Mouse (Mus musculus): ENCODE measurements around the gene Olfr710. TPM values are rescaled to one million over a fixed set of nuclear protein-coding genes. Genes with fewer than 3 reads are reported as not detected.
"Not testable (repeated sequence)": the region's sequence is repeated elsewhere in the genome, so short reads cannot be mapped to it uniquely, and the experiment has no call there.

Gene Olfr710
- not detected in 2 replicates for polyA plus RNA-seq (2014; fragmentation: Nextera tagmentation; extraction: Ambion mirVana)

- DNase-seq (ENCODE audit: low spot score) (no peak), ATAC-seq (replicated peaks; ENCODE audit: low FRiP score) (no peak)
- Histone ChIP-seq H3K27me3 (replicated peaks; ENCODE audit: control insufficient read depth, insufficient read depth, low read length) (no peaks in the 10 kb centered on the region), H3K36me3 (ENCODE audit: control insufficient read depth, insufficient read depth, low read length) (no peaks in the 10 kb centered on the region), H3K27ac (ENCODE audit: low read depth, low read length) (no peak within 1 kb of the TSS), H3K4me2 (no peak within 1 kb of the TSS), H3K4me3 (ENCODE audit: low read depth, low read length) (no peak within 1 kb of the TSS), H3K9me3 (ENCODE audit: control insufficient read depth, low read length) (no peaks in the 10 kb centered on the region), H3K9ac (ENCODE audit: low read depth, low read length) (no peak within 1 kb of the TSS), H3K4me1 (replicated peaks; ENCODE audit: control insufficient read depth, insufficient read depth, low read length) (no peaks in the 10 kb centered on the region)
- WGBS: 73% methylated on average over 3 of the region's 3 CpGs
Measured at GRCm38 (mm10) chr7:106948212-106948611, at the start of gene Olfr710. Olfr710 (minus strand) TSS chr7:106948312.

GRCm38 (mm10) chr7:106985236-106985635, 37.1 kb upstream of the Olfr710 start:
- no peak overlapping the region for H3K4me3 ChIP-seq (ENCODE audit: low read depth, low read length)
- no peak overlapping the region for H3K9ac ChIP-seq (ENCODE audit: low read depth, low read length)
- no peaks in the 10 kb centered on the region for H3K36me3 ChIP-seq (ENCODE audit: control insufficient read depth, insufficient read depth, low read length)
- DNase-seq (ENCODE audit: low spot score): no peak
- WGBS: 82% methylated on average over 3 of the region's 3 CpGs
- ATAC-seq (replicated peaks; ENCODE audit: low FRiP score): no peak
- H3K4me1 ChIP-seq (replicated peaks; ENCODE audit: control insufficient read depth, insufficient read depth, low read length): no peaks in the 10 kb centered on the region
- H3K27ac ChIP-seq (ENCODE audit: low read depth, low read length): no peak overlapping the region
- no peaks in the 10 kb centered on the region for H3K9me3 ChIP-seq (ENCODE audit: control insufficient read depth, low read length)
- H3K4me2 ChIP-seq: no peak overlapping the region
- H3K27me3 ChIP-seq (replicated peaks; ENCODE audit: control insufficient read depth, insufficient read depth, low read length): no peaks in the 10 kb centered on the region

GRCm38 (mm10) chr7:106975353-106975752, 27.2 kb upstream of the Olfr710 start, which contains the start of gene Olfr711:
Olfr711 (minus strand) TSS chr7:106975453.
- no peaks in the 10 kb centered on the region for H3K36me3 ChIP-seq (ENCODE audit: control insufficient read depth, insufficient read depth, low read length)
- H3K9ac ChIP-seq (ENCODE audit: low read depth, low read length): no peak within 1 kb of the TSS
- 67% methylated on average over 1 of the region's 1 CpGs for WGBS
- no peaks in the 10 kb centered on the region for H3K4me1 ChIP-seq (replicated peaks; ENCODE audit: control insufficient read depth, insufficient read depth, low read length)
- H3K9me3 ChIP-seq (ENCODE audit: control insufficient read depth, low read length): no peaks in the 10 kb centered on the region
- no peak within 1 kb of the TSS for H3K4me3 ChIP-seq (ENCODE audit: low read depth, low read length)
- DNase-seq (ENCODE audit: low spot score) (no peak), ATAC-seq (replicated peaks; ENCODE audit: low FRiP score) (no peak)
- H3K27ac ChIP-seq (ENCODE audit: low read depth, low read length): no peak within 1 kb of the TSS
- H3K27me3 ChIP-seq (replicated peaks; ENCODE audit: control insufficient read depth, insufficient read depth, low read length): no peaks in the 10 kb centered on the region
- no peak within 1 kb of the TSS for H3K4me2 ChIP-seq

GRCm38 (mm10) chr7:106967503-106967902, 19.4 kb upstream of the Olfr710 start:
- not testable (repeated sequence) for H3K9ac ChIP-seq (ENCODE audit: low read depth, low read length); H3K27ac ChIP-seq (ENCODE audit: low read depth, low read length); H3K36me3 ChIP-seq (ENCODE audit: control insufficient read depth, insufficient read depth, low read length); H3K27me3 ChIP-seq (replicated peaks; ENCODE audit: control insufficient read depth, insufficient read depth, low read length); DNase-seq (ENCODE audit: low spot score); H3K4me1 ChIP-seq (replicated peaks; ENCODE audit: control insufficient read depth, insufficient read depth, low read length); ATAC-seq (replicated peaks; ENCODE audit: low FRiP score); H3K4me2 ChIP-seq; H3K9me3 ChIP-seq (ENCODE audit: control insufficient read depth, low read length); H3K4me3 ChIP-seq (ENCODE audit: low read depth, low read length)

- H3K9me3 ChIP-seq (ENCODE audit: control insufficient read depth, low read length): no peaks in the 10 kb centered on the region
- H3K4me3 ChIP-seq (ENCODE audit: low read depth, low read length): no peak within 1 kb of the TSS
- WGBS: 80% methylated on average over 1 of the region's 1 CpGs
- DNase-seq (ENCODE audit: low spot score) (no peak), ATAC-seq (replicated peaks; ENCODE audit: low FRiP score) (no peak)
- no peak within 1 kb of the TSS for H3K27ac ChIP-seq (ENCODE audit: low read depth, low read length)
- no peaks in the 10 kb centered on the region for H3K36me3 ChIP-seq (ENCODE audit: control insufficient read depth, insufficient read depth, low read length)
- no peak within 1 kb of the TSS for H3K4me2 ChIP-seq
- H3K4me1 ChIP-seq (replicated peaks; ENCODE audit: control insufficient read depth, insufficient read depth, low read length): no peaks in the 10 kb centered on the region
- H3K27me3 ChIP-seq (replicated peaks; ENCODE audit: control insufficient read depth, insufficient read depth, low read length): no peaks in the 10 kb centered on the region
- no peak within 1 kb of the TSS for H3K9ac ChIP-seq (ENCODE audit: low read depth, low read length)
Measured at GRCm38 (mm10) chr7:106963837-106964236, 15.7 kb upstream of the Olfr710 start, which contains the start of gene Olfr6. Olfr6 (minus strand) TSS chr7:106963937.

- ATAC-seq (replicated peaks; ENCODE audit: low FRiP score): no peak
- Histone ChIP-seq H3K9me3 (ENCODE audit: control insufficient read depth, low read length) (no peaks in the 10 kb centered on the region), H3K9ac (ENCODE audit: low read depth, low read length) (no peak within 1 kb of the TSS), H3K36me3 (ENCODE audit: control insufficient read depth, insufficient read depth, low read length) (no peaks in the 10 kb centered on the region), H3K27me3 (replicated peaks; ENCODE audit: control insufficient read depth, insufficient read depth, low read length) (no peaks in the 10 kb centered on the region), H3K4me3 (ENCODE audit: low read depth, low read length) (no peak within 1 kb of the TSS), H3K4me2 (no peak within 1 kb of the TSS), H3K27ac (ENCODE audit: low read depth, low read length) (no peak within 1 kb of the TSS), H3K4me1 (replicated peaks; ENCODE audit: control insufficient read depth, insufficient read depth, low read length) (no peaks in the 10 kb centered on the region)
- DNase-seq (ENCODE audit: low spot score): no peak
Measured at GRCm38 (mm10) chr7:106932119-106932518, 16.0 kb downstream of the Olfr710 start, which contains the start of gene Olfr709-ps1. Olfr709-ps1 (minus strand) TSS chr7:106932219.

GRCm38 (mm10) chr7:106920961-106921360, 27.2 kb downstream of the Olfr710 start:
- not testable (repeated sequence) for DNase-seq (ENCODE audit: low spot score); H3K9me3 ChIP-seq (ENCODE audit: control insufficient read depth, low read length); H3K27ac ChIP-seq (ENCODE audit: low read depth, low read length); H3K27me3 ChIP-seq (replicated peaks; ENCODE audit: control insufficient read depth, insufficient read depth, low read length); H3K36me3 ChIP-seq (ENCODE audit: control insufficient read depth, insufficient read depth, low read length); H3K4me1 ChIP-seq (replicated peaks; ENCODE audit: control insufficient read depth, insufficient read depth, low read length); H3K4me3 ChIP-seq (ENCODE audit: low read depth, low read length); ATAC-seq (replicated peaks; ENCODE audit: low FRiP score); H3K9ac ChIP-seq (ENCODE audit: low read depth, low read length); H3K4me2 ChIP-seq
- WGBS: 76% methylated on average over 2 of the region's 7 CpGs

GRCm38 (mm10) chr7:106907676-106908075, 40.4 kb downstream of the Olfr710 start, which contains the start of gene Olfr1532-ps1:
Olfr1532-ps1 (plus strand) TSS chr7:106908001.
- WGBS: 57% methylated on average over 2 of the region's 2 CpGs
- no peaks in the 10 kb centered on the region for H3K9me3 ChIP-seq (ENCODE audit: control insufficient read depth, low read length)
- no peak within 1 kb of the TSS for H3K27ac ChIP-seq (ENCODE audit: low read depth, low read length)
- no peak within 1 kb of the TSS for H3K4me3 ChIP-seq (ENCODE audit: low read depth, low read length)
- DNase-seq (ENCODE audit: low spot score) (no peak), ATAC-seq (replicated peaks; ENCODE audit: low FRiP score) (no peak)
- no peaks in the 10 kb centered on the region for H3K4me1 ChIP-seq (replicated peaks; ENCODE audit: control insufficient read depth, insufficient read depth, low read length)
- H3K36me3 ChIP-seq (ENCODE audit: control insufficient read depth, insufficient read depth, low read length): no peaks in the 10 kb centered on the region
- H3K9ac ChIP-seq (ENCODE audit: low read depth, low read length): no peak within 1 kb of the TSS
- H3K4me2 ChIP-seq: no peak within 1 kb of the TSS
- no peaks in the 10 kb centered on the region for H3K27me3 ChIP-seq (replicated peaks; ENCODE audit: control insufficient read depth, insufficient read depth, low read length)

- not testable (repeated sequence) for H3K36me3 ChIP-seq (ENCODE audit: control insufficient read depth, insufficient read depth, low read length); DNase-seq (ENCODE audit: low spot score); H3K27ac ChIP-seq (ENCODE audit: low read depth, low read length); ATAC-seq (replicated peaks; ENCODE audit: low FRiP score); H3K27me3 ChIP-seq (replicated peaks; ENCODE audit: control insufficient read depth, insufficient read depth, low read length); H3K9ac ChIP-seq (ENCODE audit: low read depth, low read length); H3K4me1 ChIP-seq (replicated peaks; ENCODE audit: control insufficient read depth, insufficient read depth, low read length); H3K9me3 ChIP-seq (ENCODE audit: control insufficient read depth, low read length); H3K4me2 ChIP-seq; H3K4me3 ChIP-seq (ENCODE audit: low read depth, low read length)
- WGBS: 80% methylated on average over 3 of the region's 3 CpGs
Measured at GRCm38 (mm10) chr7:106901141-106901540, 47.0 kb downstream of the Olfr710 start, which contains the start of gene Olfr707. Olfr707 (minus strand) TSS chr7:106901241.
